Mouse (Mus musculus) fibroblast of lung, adult 2 months (primary cell): Measurements from ENCODE around the gene Xpo4.
"Not testable (repeated sequence)": the region's sequence is repeated elsewhere in the genome, so short reads cannot be mapped to it uniquely, and the experiment has no call there.

Experiments used
- DNase-seq: peaks from one replicate; pipeline ENCODE4 v3.0.0-alpha.2; 2011; ENCODE audit warnings: low read depth

The Xpo4 gene

GRCm38 (mm10) chr14:57679958-57680535, 14.8 kb upstream of the Xpo4 start:
- peak; percentile 59 for DNase-seq

- no peak for DNase-seq
Measured at GRCm38 (mm10) chr14:57679523-57679922, 14.3 kb upstream of the Xpo4 start.

- no peak for DNase-seq
Measured at GRCm38 (mm10) chr14:57675481-57675880, 10.3 kb upstream of the Xpo4 start.

GRCm38 (mm10) chr14:57665628-57665950, 359 bp upstream of the Xpo4 start:
- DNase-seq = no peak

- peak; percentile 4 for DNase-seq
Measured at GRCm38 (mm10) chr14:57664311-57664821, 864 bp downstream of the Xpo4 start.

GRCm38 (mm10) chr14:57663630-57664029, 1.6 kb downstream of the Xpo4 start:
- no peak for DNase-seq

GRCm38 (mm10) chr14:57658301-57658700, 6.9 kb downstream of the Xpo4 start:
- no peak for DNase-seq

GRCm38 (mm10) chr14:57657500-57657899, 7.7 kb downstream of the Xpo4 start:
- no peak for DNase-seq

DNA sequence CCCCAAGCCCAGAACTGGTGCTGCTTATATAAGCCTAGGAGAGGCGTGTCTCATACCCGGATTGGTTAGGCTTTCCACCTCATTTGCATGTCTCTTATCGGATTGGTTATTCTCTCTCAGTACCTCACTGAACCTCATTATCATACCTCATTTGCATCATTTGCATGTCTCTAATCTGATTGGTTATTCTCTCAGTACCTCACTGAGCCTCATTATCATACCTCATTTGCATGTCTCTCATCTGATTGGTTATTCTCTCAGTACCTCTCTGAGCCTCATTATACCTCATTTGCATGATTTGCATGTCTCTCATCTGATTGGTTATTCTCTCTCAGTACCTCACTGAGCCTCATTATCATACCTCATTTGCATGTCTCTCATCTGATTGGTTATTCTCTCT, 8.7 kb downstream of the Xpo4 start:
- DNase-seq = not testable (repeated sequence)

DNA sequence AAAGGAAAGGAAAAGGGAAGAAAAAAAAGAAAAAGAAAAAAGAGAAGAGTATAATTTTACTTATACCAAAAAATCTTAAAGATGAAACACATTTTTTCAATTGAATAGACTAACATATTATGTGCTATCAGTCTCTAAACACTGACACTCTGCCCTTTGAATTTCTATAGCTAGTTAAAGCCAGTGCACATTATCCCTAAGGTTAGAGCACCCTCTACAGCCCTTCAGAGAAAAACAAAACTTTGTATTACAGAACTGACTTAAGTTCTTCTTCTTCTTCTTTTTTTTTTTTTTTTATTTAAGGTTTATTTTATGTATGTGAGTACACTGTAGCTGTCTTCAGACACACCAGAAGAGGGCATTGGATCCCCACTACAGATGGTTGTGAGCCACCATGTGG, 15.7 kb downstream of the Xpo4 start:
- DNase-seq = no peak

DNA sequence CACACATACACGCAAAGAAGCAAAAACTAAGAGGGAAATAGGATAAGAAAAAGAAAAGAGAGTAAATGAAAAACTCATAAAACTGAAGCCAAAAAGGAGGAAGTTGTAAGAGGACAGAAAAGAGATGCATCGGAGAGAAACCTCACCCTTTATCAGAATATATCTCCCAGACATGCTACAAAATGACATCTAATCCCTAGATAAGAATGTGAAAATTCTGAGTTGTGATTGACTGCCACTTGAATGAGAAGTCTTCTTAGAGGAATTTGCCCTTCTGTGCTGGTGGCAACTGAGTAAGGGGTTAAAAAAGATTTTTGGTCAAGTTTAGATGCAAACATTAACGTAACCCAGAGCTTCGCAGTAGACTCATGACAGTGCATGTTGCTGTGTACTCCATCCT, 19.1 kb downstream of the Xpo4 start:
- DNase-seq = no peak

DNA sequence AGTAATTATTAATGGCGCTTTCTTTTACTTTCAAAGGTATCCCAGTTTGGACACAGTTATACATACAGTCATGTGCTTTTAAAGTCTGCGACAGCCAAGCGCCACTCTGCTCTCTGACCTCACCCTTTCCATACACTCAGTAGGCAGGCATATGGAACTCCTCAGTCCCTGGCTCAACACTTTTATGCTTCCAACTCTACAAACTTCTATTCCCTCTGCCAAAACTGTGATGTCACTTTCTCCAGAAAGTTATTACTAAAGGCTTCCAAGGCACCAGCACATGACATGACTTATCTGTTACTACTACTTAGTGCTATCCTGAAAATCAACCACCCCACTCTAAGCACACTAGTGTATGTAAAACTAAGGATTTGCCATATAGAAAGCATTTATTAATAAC, 26.1 kb downstream of the Xpo4 start:
- DNase-seq = no peak

DNA sequence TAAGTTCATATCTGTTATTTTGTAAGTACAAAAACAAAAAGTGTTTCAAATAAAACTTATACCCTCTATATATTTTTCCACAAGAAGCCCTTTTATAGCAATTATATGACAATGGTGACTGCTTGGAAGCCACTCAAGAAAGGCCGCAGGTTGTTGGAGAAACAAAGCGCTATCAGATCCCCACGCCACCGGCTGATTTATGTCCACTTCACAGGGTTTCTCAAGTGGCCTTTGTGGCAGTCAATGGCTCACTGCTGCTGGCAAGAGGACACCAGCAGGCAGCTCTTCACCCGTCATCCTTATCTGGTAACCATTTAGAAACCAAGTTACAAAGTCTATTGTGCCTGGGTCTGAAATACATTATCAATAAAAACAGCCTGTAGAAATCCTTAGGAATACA, 31.1 kb downstream of the Xpo4 start:
- DNase-seq = no peak

GRCm38 (mm10) chr14:57629595-57629994, 35.6 kb downstream of the Xpo4 start:
- no peak for DNase-seq

DNA sequence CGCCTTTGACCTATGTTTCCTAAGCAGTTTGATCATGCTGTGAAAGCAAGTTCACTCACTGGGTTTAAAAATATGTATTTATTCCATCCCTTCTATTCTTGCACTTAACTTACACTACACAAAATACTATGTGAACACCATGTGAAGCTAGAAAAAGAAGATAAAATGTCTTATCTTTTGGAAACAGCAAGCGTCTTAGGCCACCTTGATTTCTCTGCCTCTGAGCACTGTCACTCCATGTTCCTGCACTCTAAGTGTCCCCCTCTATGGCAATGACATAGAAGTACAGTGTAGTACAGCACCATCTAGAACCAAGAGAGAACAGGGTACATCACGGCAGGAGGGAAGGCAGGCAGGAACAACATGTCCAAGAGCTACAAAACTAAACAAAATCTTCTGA, 42.3 kb downstream of the Xpo4 start:
- no peak for DNase-seq

DNA sequence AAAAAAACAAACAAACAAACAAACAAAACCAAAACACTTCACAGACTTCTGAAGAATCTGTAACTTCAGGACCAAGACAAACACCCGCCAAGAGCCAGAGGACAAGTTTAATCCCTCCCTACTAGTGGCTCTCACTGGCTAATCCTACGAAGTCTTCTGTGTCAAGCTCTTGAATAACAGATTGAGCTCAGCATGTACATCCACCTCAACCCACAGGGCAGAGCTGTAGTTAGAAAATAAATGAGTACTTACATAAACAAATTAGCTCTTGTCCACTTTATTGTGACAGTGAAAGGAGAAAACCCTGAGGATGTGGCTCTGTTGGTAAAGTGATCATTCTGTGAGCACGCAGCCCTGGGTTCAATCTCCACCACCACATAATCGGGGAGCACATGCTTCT, 43.5 kb downstream of the Xpo4 start:
- DNase-seq = no peak

GRCm38 (mm10) chr14:57620598-57621236, 44.5 kb downstream of the Xpo4 start:
- no peak for DNase-seq

DNA sequence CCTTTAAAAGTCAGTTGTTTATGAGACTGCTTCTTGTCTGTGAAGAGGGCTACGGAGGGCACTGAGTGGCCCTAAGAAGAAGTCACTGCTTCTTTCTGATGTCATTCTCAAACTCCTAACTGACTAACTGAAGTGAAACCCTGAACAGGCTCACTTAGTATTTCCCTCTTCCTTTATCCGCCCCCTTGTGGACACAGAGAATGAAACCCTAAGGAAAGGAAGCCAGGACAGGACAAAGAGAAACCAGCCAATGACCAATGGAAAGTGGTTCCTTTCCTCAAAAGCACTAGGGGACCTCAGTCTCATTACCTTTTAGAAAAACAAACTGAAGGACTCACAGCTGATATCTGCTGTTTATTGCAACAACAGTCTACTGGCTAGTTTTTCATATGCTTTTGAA, 45.7 kb downstream of the Xpo4 start:
- peak; percentile 27 for DNase-seq

DNA sequence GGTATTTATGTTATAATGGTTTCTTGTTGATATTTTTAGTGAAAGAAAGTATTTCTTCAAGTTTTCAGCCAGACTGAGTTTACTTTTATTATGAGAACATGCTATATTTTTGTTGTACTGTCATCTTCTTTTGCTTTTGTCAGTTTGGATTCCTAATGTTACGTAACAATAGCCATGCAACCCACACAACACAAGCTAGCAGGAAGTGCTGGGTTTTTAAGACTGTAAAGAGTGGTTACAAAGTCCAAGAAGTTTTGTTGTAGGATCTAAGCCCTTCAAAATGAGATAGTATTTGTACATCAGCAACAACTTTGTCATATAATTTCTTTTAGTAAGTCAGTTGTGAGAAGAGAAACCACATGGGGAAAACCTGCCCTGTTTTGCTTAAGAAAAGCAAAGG, 47.6 kb downstream of the Xpo4 start:
- DNase-seq = no peak

GRCm38 (mm10) chr14:57616339-57616965, 48.8 kb downstream of the Xpo4 start:
- DNase-seq = no peak

GRCm38 (mm10) chr14:57615828-57616227, 49.4 kb downstream of the Xpo4 start:
- DNase-seq = no peak

GRCm38 (mm10) chr14:57611034-57611433, 54.2 kb downstream of the Xpo4 start:
- peak; percentile 23 for DNase-seq

DNA sequence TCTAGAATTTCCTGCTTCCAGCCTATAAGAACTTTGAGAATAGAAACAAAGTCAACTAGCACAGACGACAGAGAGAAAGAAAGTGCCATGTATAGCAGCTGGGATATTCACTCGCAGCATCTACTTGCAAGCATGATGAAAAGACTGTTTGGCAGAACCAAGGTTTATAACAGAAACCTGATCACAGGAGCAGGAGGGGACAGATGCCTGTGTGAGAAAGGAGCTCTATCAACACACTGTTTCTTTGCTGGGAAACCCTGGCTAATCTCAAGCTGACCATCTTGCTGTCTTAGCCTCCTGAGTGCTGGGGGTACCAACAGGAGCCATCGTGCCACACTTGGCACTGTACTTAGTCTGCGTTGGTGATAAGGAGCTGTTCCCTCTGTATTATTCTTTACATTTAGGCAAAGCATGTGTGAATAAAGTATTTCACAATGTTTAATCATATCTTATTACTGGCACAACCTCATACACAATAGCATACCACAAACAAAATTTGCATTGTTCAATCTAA, 55.4 kb downstream of the Xpo4 start:
- DNase-seq = no peak
